Mouse (Mus musculus) liver, adult (tissue): ENCODE data around the gene Wt1.

Source experiments
- GATA4 ChIP-seq: IDR thresholded peaks from 2 replicates; pipeline ENCODE4 v1.6.1; 2014; ENCODE audit warnings: mild to moderate bottlenecking, low read length; ENCODE audit not compliant: insufficient replicate concordance

Gene Wt1

DNA sequence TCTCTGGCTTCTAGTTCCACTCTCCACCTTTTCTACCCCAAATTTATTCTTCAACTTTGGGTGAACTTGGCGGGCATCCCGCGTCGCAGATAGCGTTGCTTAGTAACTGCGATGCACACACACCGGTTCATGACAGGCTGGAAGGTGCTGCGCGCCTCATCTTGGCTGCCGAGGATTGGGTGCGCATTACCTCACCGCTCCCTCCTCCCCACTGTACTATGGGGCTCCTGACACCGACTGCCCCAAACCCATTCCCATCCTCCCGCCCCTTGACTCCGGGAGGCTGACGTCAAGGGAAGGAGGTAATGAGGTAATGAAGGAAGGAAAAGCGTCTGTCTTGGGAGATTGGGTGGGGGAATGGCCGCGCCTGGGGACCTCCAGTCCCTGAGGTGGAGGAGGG lies 8.0 kb downstream of the Wt1 start:
- no peak for TF ChIP-seq GATA4

DNA sequence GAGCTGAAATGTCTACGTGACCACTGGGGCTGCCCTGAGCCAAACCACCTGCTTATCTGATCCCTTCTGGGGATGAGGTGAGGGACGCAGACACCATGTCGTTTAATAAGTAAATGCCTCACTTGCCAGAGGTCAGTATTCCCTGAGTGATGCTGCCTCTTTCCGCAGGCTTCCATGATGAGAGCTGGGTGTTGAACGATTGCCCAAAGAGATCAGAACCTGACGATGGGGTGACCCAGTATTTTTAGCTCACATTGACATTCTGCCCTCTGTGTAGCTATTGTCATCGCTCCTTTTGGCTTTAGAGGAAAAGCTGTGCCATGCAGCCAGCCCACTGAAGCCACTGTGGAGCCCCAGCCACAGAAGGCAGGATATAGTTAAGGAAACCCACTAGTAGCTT lies 13.1 kb downstream of the Wt1 start:
- TF ChIP-seq GATA4 = no peak

DNA sequence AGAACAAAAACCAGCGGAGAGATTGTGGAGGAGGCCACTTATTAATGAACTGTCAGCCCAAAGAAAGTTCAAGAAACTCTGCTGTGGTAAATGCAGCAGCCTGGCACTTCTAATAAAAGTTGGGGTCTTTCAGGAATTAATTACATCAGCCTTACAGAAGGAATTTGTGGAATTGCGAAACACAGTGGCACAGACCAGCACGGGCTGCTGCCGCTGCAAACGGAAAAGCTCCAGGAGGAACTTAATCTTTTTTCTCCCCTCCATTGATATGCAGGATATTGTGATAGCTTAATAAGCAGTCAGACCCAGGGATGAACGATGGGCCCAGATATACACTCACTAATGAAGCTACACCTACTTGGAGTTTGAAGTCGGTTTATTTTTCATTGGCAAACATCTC lies 15.0 kb downstream of the Wt1 start:
- TF ChIP-seq GATA4 = no peak

DNA sequence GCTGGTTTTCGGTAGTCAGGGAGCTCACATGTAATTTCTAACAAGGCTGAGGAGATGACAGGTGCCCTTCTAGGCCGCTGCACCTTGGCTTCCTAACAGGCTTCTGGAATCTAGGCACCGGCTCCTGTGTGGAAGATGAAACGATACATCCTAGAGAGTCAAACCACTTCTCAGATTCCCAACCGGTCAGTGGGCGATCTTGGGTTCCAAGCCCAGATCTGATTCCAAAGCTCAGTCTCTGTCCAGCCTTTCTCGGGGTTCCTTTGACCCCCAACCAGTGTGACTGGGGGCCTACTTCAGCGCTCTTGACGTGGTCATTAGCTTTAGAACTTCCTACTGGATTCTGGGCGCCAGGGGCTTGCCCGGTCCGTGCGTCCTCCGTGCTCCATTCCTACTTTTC lies 17.4 kb downstream of the Wt1 start:
- no peak for TF ChIP-seq GATA4

DNA sequence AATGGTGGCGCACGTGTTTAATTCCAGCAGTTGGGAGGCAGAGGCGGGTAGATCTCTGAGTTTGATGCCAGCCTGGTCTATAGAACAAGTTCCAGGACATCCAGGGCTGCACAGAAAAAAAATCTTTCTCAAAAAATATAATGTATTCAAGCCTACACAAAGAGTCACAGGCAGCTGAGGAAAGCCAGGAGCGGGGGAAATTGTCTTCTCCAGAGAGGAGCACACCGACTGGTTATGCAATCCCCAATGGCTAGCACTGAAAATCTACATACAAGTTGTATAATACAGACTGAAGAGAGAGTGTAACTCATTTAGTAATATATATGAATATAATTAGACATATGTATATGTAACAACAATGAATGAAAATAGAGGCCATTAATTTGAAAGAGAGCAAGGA lies 25.2 kb downstream of the Wt1 start:
- no peak for TF ChIP-seq GATA4

DNA sequence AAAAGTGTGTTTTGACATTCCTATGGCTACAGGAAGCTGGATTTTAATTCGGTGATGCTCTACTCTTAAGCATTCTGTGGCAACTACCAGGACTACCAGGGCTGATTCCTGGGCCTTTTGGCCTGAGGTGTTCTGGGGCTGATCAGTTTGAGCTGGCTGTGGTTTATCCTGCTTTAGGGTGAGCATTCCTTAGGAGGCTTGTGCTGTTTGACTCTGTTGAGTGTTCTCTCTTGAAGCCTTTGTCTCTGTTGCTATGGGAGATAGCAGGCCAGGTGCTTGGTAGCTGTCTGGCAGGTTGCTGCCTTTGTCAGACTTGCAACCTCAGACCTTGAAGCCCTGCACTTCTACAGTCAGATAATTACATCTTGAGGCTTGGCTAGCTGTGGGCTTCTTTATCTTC lies 26.7 kb downstream of the Wt1 start:
- no peak for TF ChIP-seq GATA4

DNA sequence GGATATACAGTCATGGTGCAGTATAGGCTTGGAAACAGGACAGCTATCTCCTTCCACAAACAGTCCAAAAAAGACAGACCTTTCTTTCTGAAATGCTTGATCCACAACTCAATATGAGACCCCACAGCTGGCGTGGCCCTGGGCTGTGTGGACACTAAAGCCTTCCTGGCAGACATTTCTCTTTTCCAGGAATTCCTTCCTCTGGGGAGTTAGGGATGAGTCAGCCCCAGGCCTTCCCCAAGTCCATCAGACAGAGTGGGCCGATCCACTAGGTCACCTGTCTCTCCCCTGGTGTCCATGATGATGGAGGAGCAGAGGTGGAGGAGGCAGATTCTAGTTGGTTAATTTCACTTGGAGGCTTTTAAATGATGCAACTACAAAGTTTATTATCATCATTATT lies 34.6 kb downstream of the Wt1 start:
- TF ChIP-seq GATA4 = no peak

DNA sequence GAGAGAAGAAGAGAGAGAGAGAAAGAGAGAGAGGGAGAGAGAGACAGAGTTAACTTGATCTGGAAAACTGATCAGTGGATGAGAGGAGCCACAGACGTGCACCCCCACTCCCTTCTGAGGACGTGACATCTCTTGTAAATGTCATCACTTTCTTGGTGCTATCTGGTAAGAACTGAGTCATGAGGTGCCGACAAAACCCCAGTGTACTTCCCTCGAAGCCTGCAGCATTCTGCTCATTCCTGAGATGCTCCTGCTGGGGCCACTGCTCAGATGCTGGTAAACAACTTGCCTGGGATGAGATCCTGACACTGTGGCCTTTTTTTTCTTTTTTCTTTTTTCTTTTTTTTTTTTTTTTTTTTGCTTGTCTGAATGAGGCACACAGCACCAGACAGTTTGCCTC lies 36.4 kb downstream of the Wt1 start:
- no peak for TF ChIP-seq GATA4

DNA sequence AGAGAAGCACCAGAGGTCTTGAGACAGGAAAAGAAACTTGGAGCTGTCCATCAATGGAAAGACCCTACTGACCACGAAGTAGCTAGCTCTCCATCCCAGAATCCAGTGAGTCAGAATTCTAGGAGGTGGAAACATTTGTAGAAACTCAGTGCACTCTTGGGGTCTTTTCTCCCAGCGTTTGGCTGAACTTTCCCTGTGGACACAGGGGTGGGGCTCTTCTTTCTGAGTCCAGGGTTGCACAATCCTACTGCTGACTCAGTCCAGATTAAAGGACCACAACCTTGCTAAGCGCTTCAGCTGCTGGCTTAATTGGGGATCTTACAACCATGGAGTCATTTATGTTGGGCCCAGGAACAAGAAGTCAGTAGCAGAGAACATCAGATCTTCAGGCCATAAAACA lies 41.8 kb downstream of the Wt1 start:
- no peak for TF ChIP-seq GATA4

DNA sequence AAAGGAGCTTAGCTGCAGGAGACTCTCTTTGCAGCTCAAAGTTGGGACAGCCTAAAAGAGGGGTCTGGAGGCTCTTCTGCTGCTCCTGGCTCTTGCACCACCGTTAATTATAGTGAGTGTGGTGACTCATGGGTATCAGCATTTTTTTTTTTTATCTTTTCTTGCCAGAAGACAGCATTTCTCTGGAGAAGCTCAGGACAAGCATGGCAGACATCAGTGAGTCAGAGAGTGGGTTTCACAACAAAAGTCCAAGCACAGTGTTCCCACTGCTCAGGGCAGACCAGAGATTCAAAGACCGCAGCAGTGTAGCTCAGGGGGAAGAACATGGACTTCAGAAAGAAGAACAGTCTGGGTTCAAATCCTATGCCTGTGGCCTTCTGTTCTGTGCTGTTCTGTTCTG lies 47.9 kb downstream of the Wt1 start:
- TF ChIP-seq GATA4 = no peak

DNA sequence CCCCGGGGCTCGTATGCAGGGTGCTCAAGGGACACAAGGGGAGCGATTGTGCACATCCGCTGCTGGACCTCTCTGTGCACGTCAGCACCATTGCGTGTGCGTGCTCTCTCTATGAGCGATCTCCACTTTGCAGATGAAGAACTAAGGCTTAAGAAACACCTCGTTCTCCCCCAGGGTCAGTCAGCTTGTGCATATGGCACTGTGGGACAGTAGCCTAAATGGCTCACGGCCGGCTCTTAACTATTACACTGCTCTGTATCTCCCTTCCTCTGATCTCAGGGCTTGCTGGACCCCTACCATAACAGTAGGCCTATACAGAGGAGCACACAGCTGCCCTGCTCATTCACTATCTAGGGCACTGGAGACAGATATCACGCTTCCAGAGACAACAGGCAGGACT lies 52.5 kb downstream of the Wt1 start:
- TF ChIP-seq GATA4 = no peak

DNA sequence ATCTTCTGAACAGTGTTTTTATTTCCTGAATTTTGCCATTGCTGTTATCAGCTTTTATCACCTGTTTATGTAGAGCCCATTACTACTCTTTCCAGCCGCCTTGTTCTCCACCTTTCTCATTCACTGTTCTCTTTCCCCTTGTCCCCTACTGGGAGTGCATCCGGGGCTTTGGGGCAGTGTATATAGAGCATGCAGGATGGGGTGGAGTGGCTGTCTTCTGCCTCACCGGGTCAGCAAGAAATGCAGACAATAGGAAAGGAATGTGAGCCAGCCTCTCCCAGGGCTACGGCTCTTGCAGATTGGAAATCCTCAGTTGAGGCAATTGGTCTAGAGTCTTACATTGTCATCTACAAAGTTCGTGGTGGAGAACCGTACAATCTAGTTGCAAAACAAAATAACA lies 56.2 kb downstream of the Wt1 start:
- TF ChIP-seq GATA4 = no peak

DNA sequence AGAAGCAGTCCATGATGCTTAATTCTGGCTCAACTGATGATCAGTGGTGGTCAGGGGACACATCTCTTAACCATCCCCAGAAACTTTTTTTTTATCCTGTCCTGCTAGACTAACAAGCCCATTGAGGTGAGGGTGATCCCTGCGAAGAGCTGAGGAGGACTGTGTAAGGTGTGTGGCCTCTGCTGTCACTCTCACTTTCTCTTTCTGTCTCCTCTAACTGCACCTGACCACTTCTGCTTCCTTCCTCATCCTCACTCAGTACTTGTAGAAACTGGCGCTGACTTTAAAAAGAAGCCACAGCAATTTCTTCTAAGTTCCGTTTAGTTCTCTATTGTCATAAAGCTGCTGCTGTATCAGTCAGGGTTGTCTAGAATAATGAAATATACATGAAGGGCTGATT lies 58.8 kb downstream of the Wt1 start:
- TF ChIP-seq GATA4 = no peak

DNA sequence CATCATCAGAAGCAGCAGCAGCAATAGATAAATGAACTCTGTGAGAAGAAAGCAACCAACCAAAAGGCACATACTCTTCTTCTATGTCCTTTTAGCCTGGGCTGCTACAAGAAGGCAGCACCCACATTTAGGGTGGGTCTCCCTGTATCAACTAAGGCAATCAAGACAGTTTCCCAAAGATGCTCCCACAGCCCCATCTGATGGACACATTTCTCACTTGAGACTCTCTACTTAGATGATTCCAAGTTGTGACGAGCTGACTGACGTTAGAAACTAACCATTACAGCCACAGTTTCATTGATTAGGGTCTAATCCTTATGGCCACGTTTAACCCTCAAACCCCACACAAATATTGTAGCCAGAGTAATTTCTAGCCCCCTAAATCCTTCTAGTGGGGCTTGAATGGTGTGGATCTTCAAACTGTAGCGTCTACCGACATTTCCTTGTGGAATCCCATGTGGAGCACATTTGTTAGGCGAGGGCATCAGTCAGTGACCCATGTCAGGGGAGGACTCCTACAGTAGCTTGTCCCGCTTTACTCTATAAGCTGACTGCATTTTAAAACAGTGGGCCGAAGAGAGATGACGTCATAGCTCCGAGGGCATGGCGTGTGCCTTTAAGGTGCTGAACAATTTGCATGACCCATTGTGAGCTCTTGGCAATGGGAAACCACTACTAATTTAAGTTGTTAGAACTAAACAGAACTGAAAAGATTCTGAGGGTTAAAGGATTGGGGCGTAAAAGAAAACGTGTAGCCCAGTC lies 59.6 kb downstream of the Wt1 start:
- TF ChIP-seq GATA4 = no peak

DNA sequence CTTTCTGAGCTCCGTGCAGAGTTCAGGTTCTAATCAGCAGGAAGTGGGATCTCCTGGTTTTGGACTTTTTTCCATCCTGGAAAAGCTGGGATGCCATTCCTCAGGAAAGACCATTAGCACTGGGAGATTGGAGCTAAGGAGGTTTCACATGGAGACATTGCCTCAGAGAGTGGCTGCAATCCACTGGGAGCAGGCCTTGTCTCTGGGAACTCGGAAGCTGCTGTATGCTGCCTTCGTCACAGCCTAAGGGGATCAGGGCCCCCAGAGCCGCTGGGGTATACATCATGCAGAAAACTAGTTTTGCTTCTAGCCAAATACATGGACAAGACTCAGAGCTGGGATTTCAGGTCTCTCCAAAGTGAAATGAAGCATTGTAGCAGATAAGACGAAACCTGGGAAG lies 60.3 kb downstream of the Wt1 start:
- TF ChIP-seq GATA4 = no peak

DNA sequence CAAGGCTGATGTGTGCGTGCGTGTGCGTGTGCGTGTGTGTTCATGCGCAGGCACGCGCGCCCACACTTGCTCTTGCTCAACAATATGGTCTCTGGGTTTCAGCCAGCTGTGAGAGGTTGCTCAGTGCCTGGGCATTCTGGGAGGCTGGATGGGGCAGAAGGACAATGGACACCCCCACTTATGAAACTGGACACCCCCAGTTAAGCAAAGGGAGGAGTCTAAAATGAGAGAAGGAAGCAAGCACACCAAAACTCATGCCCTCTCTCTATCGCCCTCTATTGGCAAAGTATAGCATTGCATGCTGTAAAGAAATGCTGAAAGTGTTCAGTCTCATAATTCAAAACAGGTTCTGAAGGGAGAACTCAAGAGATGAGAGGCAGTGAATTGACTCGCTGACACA lies 61.9 kb downstream of the Wt1 start:
- TF ChIP-seq GATA4 = no peak

DNA sequence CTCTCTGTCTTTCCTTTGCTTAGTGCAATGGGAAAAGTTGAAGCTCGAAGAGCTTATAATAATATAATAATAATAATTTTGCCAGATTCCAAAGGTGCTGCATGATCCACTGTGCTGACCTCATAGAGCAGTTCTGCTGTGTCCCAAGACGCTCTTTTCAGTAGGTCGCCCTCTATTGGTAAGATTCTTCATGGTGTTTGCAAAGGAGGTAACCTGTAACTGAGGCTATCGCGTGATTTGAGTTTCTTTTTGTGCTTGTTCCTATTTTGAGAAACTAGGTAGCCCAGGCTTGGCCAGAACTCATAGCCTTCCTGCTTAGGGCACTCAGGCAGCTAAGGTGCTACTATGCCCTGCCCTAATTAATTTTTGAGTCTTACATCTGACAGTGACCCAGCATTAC lies 63.0 kb downstream of the Wt1 start:
- no peak for TF ChIP-seq GATA4
